Comparison of ENCODE assay signal across 13 mouse cellular contexts in genomic region chr17:46182273-46182672, GRCm38 (mm10). TPM values are rescaled to one million over a fixed set of nuclear protein-coding genes. Genes with fewer than 3 reads are reported as not detected.
A peak's percentile ranks its signal among the peaks of the same experiment; 100 is the strongest.
DNase-seq lines count a peak whose midpoint lies in the region; TF ChIP-seq lines count a peak whose summit lies in the region.
"Had no signal": no experiment of that assay in that cellular context is flagged by ENCODE, and none has a peak within 500 bp of the region (broad histone marks: within the 10 kb centered on the region; RNA-seq: fewer than 3 reads in every experiment).

No protein-coding gene starts in this region.

- H3K36me3 ChIP-seq in MEL (ENCODE audit: control insufficient read depth in 1 of 2, insufficient read depth in 2 of 2, low read length in 2 of 2): peaks cover 0 to 28% of the 10 kb centered on the region in 2 experiments; a peak in 2 of 4 replicates

- TF ChIP-seq EP300 in MEL (IDR thresholded peaks at IDR 0.05; ENCODE audit: low read depth in 1 of 2, low read length in 2 of 2): no peak

- TF ChIP-seq CTCF in MEL (IDR thresholded peaks at IDR 0.05 in 2 of 3, conservative IDR thresholded peaks at IDR 0.05 in 1 of 3; ENCODE audit: control insufficient read depth in 1 of 3, insufficient read depth in 1 of 3, low read depth in 2 of 3, low read length in 3 of 3, poor library complexity in 1 of 3, severe bottlenecking in 1 of 3): peak in 2 of 3 experiments; percentile 46 to 53; a peak in 5 of 6 replicates
- TF ChIP-seq CTCF in brain, embryonic 14.5 days (IDR thresholded peaks at IDR 0.05; ENCODE audit: borderline replicate concordance, extremely low read depth, insufficient read depth, insufficient read length): peak; percentile 22; the same call in 1 of the 2 replicates

- peak; percentile 44 for TF ChIP-seq RAD21 in MEL (IDR thresholded peaks at IDR 0.05; ENCODE audit: low read depth, low read length)

- no peaks in the 10 kb centered on the region for H3K79me2 ChIP-seq in MEL (ENCODE audit: control insufficient read depth, insufficient read depth, low read length, poor library complexity)

- H3K27ac ChIP-seq in MEL (ENCODE audit: control insufficient read depth, low read depth, low read length): no peak overlapping the region
- H3K27ac ChIP-seq: midbrain, embryonic 12.5 days had no signal

- H3K9me3 ChIP-seq in MEL (replicated peaks; ENCODE audit: insufficient read depth, low read length): no peaks in the 10 kb centered on the region
- H3K9me3 ChIP-seq: G1E; midbrain, embryonic 12.5 days had no signal

- no peaks in the 10 kb centered on the region for H3K4me1 ChIP-seq in MEL (ENCODE audit: control insufficient read depth in 1 of 2, insufficient read depth in 2 of 2, low read length in 2 of 2)
- H3K4me1 ChIP-seq: midbrain, embryonic 12.5 days had no signal

- no peak overlapping the region for H3K9ac ChIP-seq in MEL (ENCODE audit: control insufficient read depth, low read depth, low read length, poor library complexity, severe bottlenecking)
- H3K9ac ChIP-seq: midbrain, embryonic 12.5 days had no signal

- TF ChIP-seq POLR2A in MEL (IDR thresholded peaks at IDR 0.05; ENCODE audit: control insufficient read depth in 1 of 2, insufficient read depth in 1 of 2, low read depth in 1 of 2, low read length in 2 of 2, poor library complexity in 1 of 2): no peak
- TF ChIP-seq POLR2A in brain, embryonic 14.5 days (IDR thresholded peaks at IDR 0.05; ENCODE audit: borderline replicate concordance, extremely low read depth, insufficient read depth, insufficient read length, poor library complexity, severe bottlenecking): no peak

- peak; percentile 38 for DNase-seq in kidney, adult 9 months
- DNase-seq in kidney, adult 11 months: no peak
- peak; percentile 38 for DNase-seq in lung, postnatal 10 days
- no peak for DNase-seq in lung, postnatal 4 days
- DNase-seq in MEL (ENCODE audit: low read depth, low spot score): no peak
- no peak for DNase-seq in brain, embryonic 14.5 days (ENCODE audit: low read depth)
- DNase-seq in gastrocnemius, adult 8-10 months (ENCODE audit: low spot score in 2 of 2): no peak
- DNase-seq: cerebellum, adult 11 months; heart, postnatal 14 days; left cerebral cortex, postnatal 4 days had no signal

- no peak overlapping the region for H3K4me3 ChIP-seq in MEL (ENCODE audit: control insufficient read depth in 1 of 2, insufficient read depth in 1 of 2, low read depth in 2 of 2, low read length in 2 of 2)
- H3K4me3 ChIP-seq: erythroblast, embryonic 14.5 days; midbrain, embryonic 12.5 days had no signal

- H3K27me3 ChIP-seq in MEL (ENCODE audit: control insufficient read depth in 1 of 2, insufficient read depth in 2 of 2, low read length in 2 of 2): no peaks in the 10 kb centered on the region
- H3K27me3 ChIP-seq: midbrain, embryonic 12.5 days had no signal

TF ChIP-seq in MEL, 35 proteins besides CTCF, POLR2A, EP300 and RAD21:
- TF ChIP-seq GABPA (IDR thresholded peaks at IDR 0.05; ENCODE audit: low read depth, low read length): no peak
- TF ChIP-seq SMC3 (IDR thresholded peaks at IDR 0.05; ENCODE audit: low read depth, low read length): peak; percentile 52
- no peak for TF ChIP-seq ELF1 (IDR thresholded peaks at IDR 0.05; ENCODE audit: low read depth, low read length)
- TF ChIP-seq JUND (IDR thresholded peaks at IDR 0.05; ENCODE audit: low read depth, low read length): no peak
- no peak for TF ChIP-seq TBP (IDR thresholded peaks at IDR 0.05; ENCODE audit: low read depth, low read length)
- no peak for TF ChIP-seq MXI1 (IDR thresholded peaks at IDR 0.05; ENCODE audit: low read depth, low read length)
- TF ChIP-seq USF1 (IDR thresholded peaks at IDR 0.05; ENCODE audit: low read depth, low read length): no peak
- TF ChIP-seq ETS1 (IDR thresholded peaks at IDR 0.05; ENCODE audit: low read depth, low read length): no peak
- TF ChIP-seq SIN3A (IDR thresholded peaks at IDR 0.05; ENCODE audit: low read length): no peak
- no peak for TF ChIP-seq GATA1 (IDR thresholded peaks at IDR 0.05; ENCODE audit: low read depth, low read length)
- no peak for TF ChIP-seq NRF1 (IDR thresholded peaks at IDR 0.05; ENCODE audit: insufficient read depth, low read depth, low read length, poor library complexity, severe bottlenecking)
- no peak for TF ChIP-seq CHD2 (IDR thresholded peaks at IDR 0.05; ENCODE audit: low read length)
- no peak for TF ChIP-seq NELFE (IDR thresholded peaks at IDR 0.05; ENCODE audit: low read depth, low read length)
- no peak for TF ChIP-seq ZC3H11A (IDR thresholded peaks at IDR 0.05; ENCODE audit: low read depth, low read length)
- no peak for TF ChIP-seq USF2 (IDR thresholded peaks at IDR 0.05; ENCODE audit: borderline replicate concordance in 1 of 2, insufficient read depth in 1 of 2, low read depth in 1 of 2, low read length in 2 of 2)
- peak; percentile 29; the same call in 1 of the 2 replicates for TF ChIP-seq ZNF384 (IDR thresholded peaks at IDR 0.05; ENCODE audit: low read depth, low read length)
TF ChIP-seq in MEL: peak in this region for 2.

RNA-seq across cellular contexts. Expression of gene Polh, which starts 20.2 kb away (rescaled TPM):
- 28.4 and 30.8 TPM in 2 replicates for total RNA-seq in MEL (2012; rRNA removed)
- polyA plus RNA-seq in MEL (2012; ENCODE audit: insufficient read depth in 1 of 2, insufficient read length in 2 of 2, low read depth in 1 of 2, low replicate concordance in 2 of 2, missing spikeins in 1 of 2): 10 to 100 TPM in 1 of 2 experiments, not detected in 1; 22.2 TPM
- polyA plus RNA-seq in brain, embryonic 14.5 days (2012; rRNA removed): 10.8 and 11.0 TPM in 2 replicates
- 10 to 100 TPM; 12.3 to 16.2 (median 14.3) TPM for total RNA-seq in gastrocnemius, adult 8-10 months (2022)

RNA-seq across cellular contexts. Expression of gene Xpo5, which starts 20.3 kb away (rescaled TPM):
- total RNA-seq in MEL (2012; rRNA removed): 79.0 and 82.7 TPM in 2 replicates
- polyA plus RNA-seq in MEL (2012; ENCODE audit: insufficient read depth in 1 of 2, insufficient read length in 2 of 2, low read depth in 1 of 2, low replicate concordance in 2 of 2, missing spikeins in 1 of 2): 10 to 100 TPM; 47.5 to 93.4 TPM
- polyA plus RNA-seq in brain, embryonic 14.5 days (2012; rRNA removed): 57.0 and 58.5 TPM in 2 replicates
- total RNA-seq in gastrocnemius, adult 8-10 months (2022): 10 to 100 TPM in 2 of 4 experiments, 1 to 10 TPM in 2; 8.0 to 10.3 (median 9.6) TPM

RNA-seq across cellular contexts. Expression of gene Gtpbp2, which starts 21.4 kb away (rescaled TPM):
- total RNA-seq in MEL (2012; rRNA removed): 18.1 and 27.5 TPM in 2 replicates
- polyA plus RNA-seq in MEL (2012; ENCODE audit: insufficient read depth in 1 of 2, insufficient read length in 2 of 2, low read depth in 1 of 2, low replicate concordance in 2 of 2, missing spikeins in 1 of 2): 10 to 100 TPM in 1 of 2 experiments, not detected in 1; 46.7 TPM
- polyA plus RNA-seq in brain, embryonic 14.5 days (2012; rRNA removed): 169 and 209 TPM in 2 replicates
- 10 to 100 TPM; 37.0 to 43.9 (median 40.3) TPM for total RNA-seq in gastrocnemius, adult 8-10 months (2022)

RNA-seq across cellular contexts. Expression of gene Mad2l1bp, which starts 28.9 kb away (rescaled TPM):
- total RNA-seq in MEL (2012; rRNA removed): 14.1 and 14.8 TPM in 2 replicates
- 10 to 100 TPM in 1 of 2 experiments, not detected in 1; 23.1 TPM for polyA plus RNA-seq in MEL (2012; ENCODE audit: insufficient read depth in 1 of 2, insufficient read length in 2 of 2, low read depth in 1 of 2, low replicate concordance in 2 of 2, missing spikeins in 1 of 2)
- polyA plus RNA-seq in brain, embryonic 14.5 days (2012; rRNA removed): 20.4 and 28.4 TPM in 2 replicates
- 10 to 100 TPM; 14.1 to 26.9 (median 18.9) TPM for total RNA-seq in gastrocnemius, adult 8-10 months (2022)

RNA-seq across cellular contexts. Expression of gene Rsph9, which starts 38.3 kb away (rescaled TPM):
- not detected in 2 replicates for total RNA-seq in MEL (2012; rRNA removed)
- under 1 TPM in 1 of 2 experiments, not detected in 1; 0.29 TPM for polyA plus RNA-seq in MEL (2012; ENCODE audit: insufficient read depth in 1 of 2, insufficient read length in 2 of 2, low read depth in 1 of 2, low replicate concordance in 2 of 2, missing spikeins in 1 of 2)
- polyA plus RNA-seq in brain, embryonic 14.5 days (2012; rRNA removed): 32.5 and 35.7 TPM in 2 replicates
- under 1 TPM in 3 of 4 experiments, not detected in 1; 0.34 to 0.58 (median 0.40) TPM for total RNA-seq in gastrocnemius, adult 8-10 months (2022)
- total RNA-seq: G1E had no signal
- polyA plus RNA-seq: erythroblast, embryonic 14.5 days; G1E had no signal

Comparison
In these comparisons a context has a peak if more than half of its experiments do, and no peak if none do; other contexts are left out.
1. DNase-seq: peak in kidney, adult 9 months (single experiment) and lung, postnatal 10 days (single experiment); none in kidney, adult 11 months (single experiment), lung, postnatal 4 days (0 of 2), MEL (single experiment), brain, embryonic 14.5 days (single experiment) and gastrocnemius, adult 8-10 months (0 of 2).